Mouse (Mus musculus) right cerebral cortex, adult 2 months (tissue): ENCODE results near the gene Ebi3.
"Not testable (repeated sequence)": the region's sequence is repeated elsewhere in the genome, so short reads cannot be mapped to it uniquely, and the experiment has no call there.

Experiments
- DNase-seq, 2 experiments: peaks; one replicate each; pipeline ENCODE4 v3.0.0; 2021 to 2022; ENCODE audit warnings: low spot score in 2 of 2

Gene Ebi3

GRCm38 (mm10) chr17:55952447-55953027 is at the start of gene Ebi3:
Ebi3 (plus strand) TSS chr17:55952640.
- no peak for DNase-seq

GRCm38 (mm10) chr17:55903087-55903486 is 49.4 kb upstream of the Ebi3 start:
- DNase-seq, result no peak

- DNase-seq, result no peak
These were observed 48.8 kb upstream of the Ebi3 start for GRCm38 (mm10) chr17:55903687-55904086.

- no peak for DNase-seq
These were observed 48.3 kb upstream of the Ebi3 start for GRCm38 (mm10) chr17:55904131-55904530.

- no peak for DNase-seq
These were observed 45.8 kb upstream of the Ebi3 start for GRCm38 (mm10) chr17:55906669-55907068.

GRCm38 (mm10) chr17:55931553-55932502 is 20.6 kb upstream of the Ebi3 start:
- peak; percentile 60 to 65 for DNase-seq

- DNase-seq, result no peak
These were observed 19.8 kb upstream of the Ebi3 start for GRCm38 (mm10) chr17:55932635-55933034.

- no peak for DNase-seq
These were observed 19.2 kb upstream of the Ebi3 start for GRCm38 (mm10) chr17:55933191-55933590.

GRCm38 (mm10) chr17:55944387-55944865 is 8.0 kb upstream of the Ebi3 start:
- DNase-seq, result not testable (repeated sequence)

- DNase-seq, result peak; percentile 94 to 96
These were observed 7.4 kb upstream of the Ebi3 start for GRCm38 (mm10) chr17:55944866-55945682.

- DNase-seq, result no peak
These were observed 6.7 kb upstream of the Ebi3 start for GRCm38 (mm10) chr17:55945696-55946095.

GRCm38 (mm10) chr17:55948647-55949046 is 3.8 kb upstream of the Ebi3 start:
- DNase-seq, result no peak

GRCm38 (mm10) chr17:55949400-55949799 is 3.0 kb upstream of the Ebi3 start, which contains the start of gene Zfp119b:
Zfp119b (minus strand) TSS chr17:55949500.
- DNase-seq, result no peak

- no peak for DNase-seq
These were observed 1.8 kb upstream of the Ebi3 start for GRCm38 (mm10) chr17:55950601-55951000.

GRCm38 (mm10) chr17:55952041-55952440 is 399 bp upstream of the Ebi3 start:
- DNase-seq, result no peak

GRCm38 (mm10) chr17:55953751-55954150 is 1.3 kb downstream of the Ebi3 start:
- no peak for DNase-seq

GRCm38 (mm10) chr17:55954229-55954628 is 1.8 kb downstream of the Ebi3 start:
- DNase-seq, result no peak

- peak; percentile 82 to 83 for DNase-seq
These were observed 3.7 kb downstream of the Ebi3 start for GRCm38 (mm10) chr17:55956129-55956528.

- peak in 1 of 2 experiments; percentile 15 for DNase-seq
These were observed 4.2 kb downstream of the Ebi3 start for GRCm38 (mm10) chr17:55956591-55956990.

GRCm38 (mm10) chr17:55957168-55957567 is 4.7 kb downstream of the Ebi3 start:
- peak; percentile 76 to 78 for DNase-seq

- DNase-seq, result no peak
These were observed 5.5 kb downstream of the Ebi3 start for GRCm38 (mm10) chr17:55957726-55958583.
